Mouse (Mus musculus) myocyte (in vitro differentiated cells): ENCODE results near the gene Ciao2b.

Experiments used
- E2F4 ChIP-seq: IDR thresholded peaks from one replicate; pipeline ENCODE4 v1.6.1; 2011; ENCODE audit warnings: mild to moderate bottlenecking, control low read depth, moderate library complexity; ENCODE audit not compliant: insufficient read depth
- MAX ChIP-seq: IDR thresholded peaks from one replicate; pipeline ENCODE4 v1.6.1; 2011; ENCODE audit warnings: low read depth, mild to moderate bottlenecking, control low read depth
- MYOD1 ChIP-seq, 3 experiments: IDR thresholded peaks; one replicate each; pipeline ENCODE4 v1.6.1; 2011; ENCODE audit warnings: control low read depth in 2 of 3, low read depth in 2 of 3, mild to moderate bottlenecking in 2 of 3, moderate library complexity in 1 of 3; ENCODE audit not compliant: insufficient read length in 2 of 3, control insufficient read depth in 1 of 3
- MYOG ChIP-seq, 3 experiments: IDR thresholded peaks; one replicate each; pipeline ENCODE4 v1.6.1; 2011; ENCODE audit warnings: control low read depth in 2 of 3, low read depth in 2 of 3, mild to moderate bottlenecking in 2 of 3; ENCODE audit not compliant: insufficient read length in 2 of 3, control insufficient read depth in 1 of 3, insufficient read depth in 1 of 3
- POLR2A ChIP-seq: IDR thresholded peaks from one replicate; pipeline ENCODE4 v1.6.1; 2011; ENCODE audit warnings: low read depth, mild to moderate bottlenecking, control low read depth, moderate library complexity; ENCODE audit not compliant: insufficient read length
- POLR2AphosphoS2 ChIP-seq: IDR thresholded peaks from one replicate; pipeline ENCODE4 v1.6.1; 2011; ENCODE audit warnings: low read depth, control low read depth; ENCODE audit not compliant: insufficient read length
- REST ChIP-seq: IDR thresholded peaks from one replicate; pipeline ENCODE4 v1.6.1; 2011; ENCODE audit warnings: mild to moderate bottlenecking, control low read depth, moderate library complexity; ENCODE audit not compliant: insufficient read depth, insufficient read length
- TCF12 ChIP-seq: IDR thresholded peaks from one replicate; pipeline ENCODE4 v1.6.1; 2011; ENCODE audit warnings: mild to moderate bottlenecking, control low read depth; ENCODE audit not compliant: poor library complexity, insufficient read depth, severe bottlenecking
- USF1 ChIP-seq: IDR thresholded peaks from one replicate; pipeline ENCODE4 v1.6.1; 2011; ENCODE audit warnings: low read depth, mild to moderate bottlenecking, control low read depth, moderate library complexity

DNA sequence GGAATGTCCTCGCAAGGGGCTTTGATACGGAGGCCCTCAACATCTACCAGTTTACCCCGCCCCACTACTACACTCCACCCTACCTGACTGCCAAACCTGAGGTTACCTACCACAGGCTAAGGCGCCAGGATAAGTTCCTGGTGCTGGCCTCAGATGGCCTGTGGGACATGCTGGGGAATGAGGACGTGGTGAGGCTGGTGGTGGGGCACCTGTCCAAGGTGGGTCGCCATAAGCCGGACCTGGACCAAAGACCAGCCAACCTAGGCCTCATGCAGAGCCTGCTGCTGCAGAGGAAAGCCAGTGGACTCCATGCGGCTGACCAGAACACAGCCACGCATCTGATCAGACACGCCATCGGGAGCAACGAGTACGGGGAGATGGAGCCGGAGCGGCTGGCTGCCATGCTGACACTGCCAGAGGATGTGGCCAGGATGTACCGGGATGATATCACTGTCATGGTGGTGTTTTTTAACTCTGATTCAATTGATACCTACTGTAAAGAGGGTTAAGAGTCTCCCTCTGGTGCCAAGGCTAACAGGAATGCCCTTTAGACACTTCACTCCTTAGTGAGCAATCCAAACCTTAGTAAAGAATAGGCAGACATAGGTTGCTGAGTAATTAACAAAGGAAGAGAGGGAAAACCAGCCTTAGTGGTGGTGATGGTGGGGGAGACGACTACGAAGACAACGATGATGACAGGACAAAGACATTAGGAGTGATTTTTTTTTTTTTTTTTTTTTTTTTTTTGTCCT lies 47.0 kb downstream of the Ciao2b start:
- TF ChIP-seq POLR2A (no peak), USF1 (no peak), MAX (no peak), MYOD1 (IDR thresholded peaks at IDR 0.05; ENCODE audit: control insufficient read depth in 1 of 3, insufficient read length in 2 of 3, low read depth in 2 of 3) (no peak), REST (no peak), TCF12 (no peak), POLR2AphosphoS2 (no peak), E2F4 (no peak), MYOG (IDR thresholded peaks at IDR 0.05; ENCODE audit: control insufficient read depth in 1 of 3, insufficient read depth in 1 of 3, insufficient read length in 2 of 3, low read depth in 2 of 3) (no peak)
